Mouse (Mus musculus): ENCODE results near the gene Fbxo24. TPM values are rescaled to one million over a fixed set of nuclear protein-coding genes. Genes with fewer than 3 reads are reported as not detected.

Gene Fbxo24
- 0.13 TPM in 2 replicates for total RNA-seq (2012; rRNA removed)
- not detected in 2 replicates for total RNA-seq (2014; rRNA removed)
- polyA plus RNA-seq (2012; ENCODE audit: insufficient read length, low read depth), result 0.24 and 0.26 TPM in 2 replicates

DNA sequence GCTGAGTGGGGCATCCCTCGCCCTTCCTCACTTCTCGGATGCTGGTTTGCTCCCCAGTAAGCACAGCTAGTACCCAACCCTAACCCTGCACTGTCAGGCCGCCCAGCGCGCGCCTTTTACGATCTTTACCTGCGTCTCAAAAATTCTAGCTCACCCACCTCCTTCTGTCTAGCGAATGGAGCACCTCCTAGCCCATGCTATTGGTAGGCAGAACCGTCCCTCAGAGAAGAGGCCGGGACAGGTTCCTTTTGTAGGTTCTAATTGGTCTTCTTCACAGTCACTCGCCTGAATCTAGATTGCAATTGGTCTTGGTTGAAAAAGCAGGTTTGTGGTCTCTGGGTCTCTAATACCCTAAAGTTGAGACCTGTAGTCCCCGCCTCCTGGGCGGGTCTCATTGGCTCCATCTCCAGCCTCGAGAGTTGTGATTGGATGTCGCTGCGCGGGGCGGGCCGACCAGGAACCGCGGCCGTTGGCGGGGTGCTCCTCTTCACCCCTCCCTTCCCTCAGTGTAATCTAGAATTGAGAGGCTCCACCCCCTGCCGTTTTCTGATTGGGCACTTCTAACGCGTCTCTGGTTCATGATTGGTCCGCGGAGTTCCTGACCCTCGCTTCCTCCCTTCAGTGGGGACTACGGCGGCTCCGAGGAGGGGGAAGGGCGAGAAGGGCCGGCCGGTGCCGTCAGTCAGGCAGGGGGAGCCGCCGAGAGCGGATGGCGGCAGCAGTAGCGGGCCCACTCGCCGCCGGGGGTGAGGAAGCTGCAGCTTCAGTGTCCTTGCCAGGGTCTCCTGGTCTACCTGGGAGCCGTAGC is at the start of gene Fbxo24, which contains the start of the genes Lrch4 and Gm20605:
Fbxo24 (minus strand) TSS at position 505 of the 808 bp plus-strand sequence.
Lrch4 (plus strand) TSS at position 624 of the 808 bp plus-strand sequence.
Gm20605 (plus strand) TSS at position 678 of the 808 bp plus-strand sequence.
- Histone ChIP-seq H3K27ac (ENCODE audit: insufficient read depth, low read depth) (peak within 1 kb of the TSS; percentile 94), H3K4me2 (ENCODE audit: insufficient read depth, low read depth, poor library complexity, severe bottlenecking) (peak within 1 kb of the TSS; percentile 91), H3K4me1 (ENCODE audit: control insufficient read depth in 1 of 2, insufficient read depth in 2 of 2) (peaks cover 14 to 42% of the 10 kb centered on the region in 2 experiments), H3K9me3 (replicated peaks; ENCODE audit: low read length) (no peaks in the 10 kb centered on the region), H3K9ac (ENCODE audit: insufficient read depth, low read depth) (peak within 1 kb of the TSS; percentile 88), H3K4me3 (replicated peaks in 1 of 3; ENCODE audit: low read depth in 2 of 3, low read length in 2 of 3, poor library complexity in 1 of 3) (peak within 1 kb of the TSS; percentile 79 to 91 (median 81)), H3K27me3 (replicated peaks) (no peaks in the 10 kb centered on the region), H3K36me3 (replicated peaks in 1 of 2; ENCODE audit: control insufficient read depth in 1 of 2, insufficient read depth in 1 of 2, low read length in 1 of 2) (peaks cover 7 to 15% of the 10 kb centered on the region in 2 experiments), H3K79me2 (replicated peaks; ENCODE audit: control insufficient read depth, extremely low read depth, insufficient read depth, poor library complexity, severe bottlenecking) (peaks cover 14% of the 10 kb centered on the region)
- no peak for TF ChIP-seq RAD21 (IDR thresholded peaks at IDR 0.05; ENCODE audit: low read depth, low read length)
- TF ChIP-seq MEF2A (IDR thresholded peaks at IDR 0.05; ENCODE audit: borderline replicate concordance, low read depth, low read length), result peak; percentile 48
- no peak; the same call in 1 of the 2 replicates for TF ChIP-seq ETS1 (conservative IDR thresholded peaks at IDR 0.05; ENCODE audit: low read depth, low read length)
- TF ChIP-seq NELFE (IDR thresholded peaks at IDR 0.05; ENCODE audit: low read depth, low read length), result peak; percentile 91
- peak; percentile 85 for TF ChIP-seq TBP (conservative IDR thresholded peaks at IDR 0.05; ENCODE audit: low read depth, low read length)
- TF ChIP-seq HCFC1 (IDR thresholded peaks at IDR 0.05; ENCODE audit: low read depth, low read length), result peak; percentile 85
- TF ChIP-seq GABPA (IDR thresholded peaks at IDR 0.05; ENCODE audit: insufficient replicate concordance, low read depth, low read length), result no peak; the same call in 1 of the 2 replicates
- 0 out of 2 replicates have a peak, but pooled peaks have one; percentile 32 for TF ChIP-seq JUND (conservative IDR thresholded peaks at IDR 0.05; ENCODE audit: low read depth, low read length)
- TF ChIP-seq CHD2 (IDR thresholded peaks at IDR 0.05; ENCODE audit: low read length), result peak; percentile 96
- TF ChIP-seq BHLHE40 (IDR thresholded peaks at IDR 0.05; ENCODE audit: low read depth, low read length), result peak; percentile 32; the same call in 1 of the 2 replicates
- TF ChIP-seq KAT2A (IDR thresholded peaks at IDR 0.05; ENCODE audit: insufficient replicate concordance, low read length), result peak; percentile 73; the same call in 1 of the 2 replicates
- TF ChIP-seq POLR2A (IDR thresholded peaks at IDR 0.05; ENCODE audit: low read depth, low read length), result peak; percentile 85
- TF ChIP-seq RCOR1 (conservative IDR thresholded peaks at IDR 0.05; ENCODE audit: low read depth, low read length), result peak; percentile 23; the same call in 1 of the 2 replicates
- 0 out of 2 replicates have a peak, but pooled peaks have one; percentile 64 for TF ChIP-seq POLR2AphosphoS2 (IDR thresholded peaks at IDR 0.05; ENCODE audit: low read depth, low read length)
- no peak for TF ChIP-seq MAFK (IDR thresholded peaks at IDR 0.05; ENCODE audit: insufficient replicate concordance, low read length)
- TF ChIP-seq E2F4 (IDR thresholded peaks at IDR 0.05; ENCODE audit: insufficient replicate concordance, low read depth, low read length), result peak; percentile 82; the same call in 1 of the 2 replicates
- TF ChIP-seq TCF12 (IDR thresholded peaks at IDR 0.05; ENCODE audit: low read depth, low read length), result peak; percentile 91
- TF ChIP-seq MAZ (IDR thresholded peaks at IDR 0.05; ENCODE audit: low read depth, low read length), result peak; percentile 99
- peak; percentile 83 for TF ChIP-seq ZMIZ1 (IDR thresholded peaks at IDR 0.05; ENCODE audit: low read depth, low read length)
- TF ChIP-seq UBTF (IDR thresholded peaks at IDR 0.05; ENCODE audit: low read depth, low read length), result no peak
- TF ChIP-seq MXI1 (IDR thresholded peaks at IDR 0.05; ENCODE audit: low read depth, low read length), result peak; percentile 52
- peak; percentile 94 for TF ChIP-seq ELF1 (IDR thresholded peaks at IDR 0.05; ENCODE audit: low read depth, low read length)
- peak; percentile 61; the same call in 1 of the 2 replicates for TF ChIP-seq IRF4 (IDR thresholded peaks at IDR 0.05; ENCODE audit: low read depth, low read length)
- TF ChIP-seq NRF1 (IDR thresholded peaks at IDR 0.05; ENCODE audit: low read depth, low read length), result peak; percentile 38
- TF ChIP-seq SIN3A (IDR thresholded peaks at IDR 0.05; ENCODE audit: low read length), result peak; percentile 90
- no peak; the same call in 1 of the 2 replicates for TF ChIP-seq USF2 (conservative IDR thresholded peaks at IDR 0.05; ENCODE audit: low read depth, low read length)
- no peak for TF ChIP-seq MAX (IDR thresholded peaks at IDR 0.05; ENCODE audit: low read length)
- in situ Hi-C loops (cut with MboI; ENCODE audit: low pct_ligation_motif_present, low pct_unique_long_range_greater_than_20kb, low sequenced_read_pairs), result no loop called here
- DNase-seq (ENCODE audit: extremely low read depth), result peak; percentile 100
- dilution Hi-C loops (cut with MboI; ENCODE audit: extremely low pct_ligation_motif_present, extremely low pct_unique_long_range_greater_than_20kb, low sequenced_read_pairs), result no loop called here

Data from CH12.LX (cell line).